Mouse (Mus musculus): Measurements from ENCODE around the gene Krt73. TPM values are rescaled to one million over a fixed set of nuclear protein-coding genes. Genes with fewer than 3 reads are reported as not detected.

Krt73 gene
- total RNA-seq (2021), result not detected

DNA sequence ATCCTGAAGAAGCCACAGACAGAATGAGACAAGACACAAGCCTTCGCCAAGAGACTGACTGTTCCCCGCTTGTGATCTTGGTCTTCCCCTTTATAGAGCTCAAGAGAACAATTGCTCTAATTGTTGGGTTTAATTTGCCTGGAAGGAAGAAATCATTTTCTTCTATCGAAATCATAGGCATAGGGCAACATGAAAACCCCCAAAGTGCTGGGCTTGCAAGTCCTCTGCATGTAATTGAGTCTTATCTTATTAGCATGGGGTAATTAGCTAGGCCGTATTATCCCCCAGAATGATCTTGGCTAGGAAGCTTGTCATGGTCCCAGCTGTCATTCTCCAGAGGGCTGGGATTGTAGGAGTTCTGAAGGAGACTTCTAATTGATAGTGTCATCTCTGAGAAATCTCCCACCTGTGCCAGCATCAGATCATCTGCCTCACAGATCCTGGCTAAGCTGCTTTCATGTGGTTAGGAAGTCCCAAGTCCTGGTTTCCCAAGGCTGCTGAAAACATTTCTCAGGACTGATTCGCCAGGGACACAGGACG is at the start of gene Krt73:
Gene Krt73, minus strand, starts transcription at position 51 of the 540 bp plus-strand sequence.
- intact Hi-C loops (cut with DNase I), result no loop called here
- no peak for DNase-seq

DNA sequence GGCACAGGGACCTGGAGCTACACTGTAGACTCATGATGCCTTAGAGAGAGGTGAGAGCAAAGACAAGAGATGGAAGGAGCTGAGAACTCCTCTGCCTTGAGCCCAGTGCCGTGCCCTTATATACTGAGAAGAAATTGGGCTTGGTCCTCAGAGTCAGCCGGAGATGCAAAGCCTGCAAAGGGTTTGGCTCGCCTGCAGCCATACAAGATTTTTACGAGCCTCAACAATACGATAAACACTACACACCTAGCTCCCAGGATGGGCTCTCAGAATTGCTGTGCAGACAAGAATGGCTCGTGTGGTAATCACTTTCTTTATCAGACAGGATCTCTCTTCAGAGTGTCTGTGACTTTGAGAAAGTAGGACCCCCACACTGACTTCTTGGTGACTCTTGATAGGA is 48.5 kb upstream of the Krt73 start, which contains the start of gene Krt1:
Gene Krt1, minus strand, starts transcription at position 101 of the 400 bp plus-strand sequence.
- no peak for DNase-seq

GRCm38 (mm10) chr15:101845971-101846403 is 43.8 kb upstream of the Krt73 start:
- intact Hi-C loops (cut with DNase I), result no loop called here
- DNase-seq, result peak; percentile 17 to 18

More for the DNA sequence above, 48.5 kb upstream of the Krt73 start, which contains the start of gene Krt1:
- intact Hi-C loops (cut with DNase I), result no loop called here

- no peak for DNase-seq
- intact Hi-C loops (cut with DNase I), result no loop called here
Measured at GRCm38 (mm10) chr15:101843192-101843591, 41.0 kb upstream of the Krt73 start.

DNA sequence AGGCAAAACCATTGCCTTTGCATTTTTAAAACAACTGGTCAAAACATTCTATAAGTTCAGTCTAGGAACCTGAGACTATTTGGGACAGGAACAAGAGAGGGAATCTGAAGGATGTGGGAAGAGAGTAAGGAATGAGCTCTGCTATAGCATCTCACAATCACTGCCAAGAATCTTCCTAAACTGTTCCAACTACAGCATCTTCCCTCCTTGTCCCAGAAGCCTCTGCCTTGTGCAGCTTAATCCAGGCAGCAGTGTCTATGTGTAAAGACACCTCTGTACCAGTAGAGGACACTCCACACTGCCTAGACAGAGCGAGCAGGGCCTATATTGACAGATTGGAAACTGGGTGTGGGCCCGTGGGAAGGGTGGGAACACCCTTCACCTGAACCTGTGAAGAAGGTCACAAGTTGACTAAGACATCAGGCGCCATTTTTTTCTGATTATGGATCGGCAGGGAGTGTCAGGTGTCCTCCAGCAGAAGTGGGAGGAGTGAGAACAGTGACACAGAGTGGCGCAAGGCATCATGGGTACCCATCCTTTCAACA is 32.7 kb upstream of the Krt73 start:
- intact Hi-C loops (cut with DNase I), result no loop called here
- DNase-seq, result no peak

DNA sequence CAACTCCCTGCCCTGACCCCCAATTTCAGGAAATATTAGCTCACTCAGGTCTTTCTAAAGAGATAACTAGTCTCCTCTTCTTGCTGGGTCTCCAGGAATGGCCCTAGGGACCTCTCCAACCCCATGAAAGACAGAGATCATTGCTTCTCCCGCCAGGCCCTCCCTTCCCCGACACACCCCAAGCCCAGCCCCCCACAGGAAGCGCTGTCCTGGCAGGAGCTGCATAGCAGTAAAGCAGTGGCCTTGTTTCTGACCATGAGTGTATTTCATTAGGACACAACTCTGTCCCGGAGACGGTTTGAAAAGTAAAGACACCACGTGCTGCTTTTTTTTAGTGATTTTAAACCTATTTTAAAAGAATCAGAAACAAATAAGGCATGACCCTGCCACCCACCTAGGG is 31.0 kb upstream of the Krt73 start:
- DNase-seq, result no peak
- intact Hi-C loops (cut with DNase I), result no loop called here

GRCm38 (mm10) chr15:101829441-101829840 is 27.3 kb upstream of the Krt73 start:
- no peak for DNase-seq
- intact Hi-C loops (cut with DNase I), result no loop called here

GRCm38 (mm10) chr15:101821786-101822185 is 19.6 kb upstream of the Krt73 start:
- intact Hi-C loops (cut with DNase I), result no loop called here
- no peak for DNase-seq

GRCm38 (mm10) chr15:101817875-101818274 is 15.7 kb upstream of the Krt73 start, which contains the start of gene Krt2:
TSS of gene Krt2 (minus strand) at chr15:101818169.
- DNase-seq, result no peak
- intact Hi-C loops (cut with DNase I), result no loop called here

DNA sequence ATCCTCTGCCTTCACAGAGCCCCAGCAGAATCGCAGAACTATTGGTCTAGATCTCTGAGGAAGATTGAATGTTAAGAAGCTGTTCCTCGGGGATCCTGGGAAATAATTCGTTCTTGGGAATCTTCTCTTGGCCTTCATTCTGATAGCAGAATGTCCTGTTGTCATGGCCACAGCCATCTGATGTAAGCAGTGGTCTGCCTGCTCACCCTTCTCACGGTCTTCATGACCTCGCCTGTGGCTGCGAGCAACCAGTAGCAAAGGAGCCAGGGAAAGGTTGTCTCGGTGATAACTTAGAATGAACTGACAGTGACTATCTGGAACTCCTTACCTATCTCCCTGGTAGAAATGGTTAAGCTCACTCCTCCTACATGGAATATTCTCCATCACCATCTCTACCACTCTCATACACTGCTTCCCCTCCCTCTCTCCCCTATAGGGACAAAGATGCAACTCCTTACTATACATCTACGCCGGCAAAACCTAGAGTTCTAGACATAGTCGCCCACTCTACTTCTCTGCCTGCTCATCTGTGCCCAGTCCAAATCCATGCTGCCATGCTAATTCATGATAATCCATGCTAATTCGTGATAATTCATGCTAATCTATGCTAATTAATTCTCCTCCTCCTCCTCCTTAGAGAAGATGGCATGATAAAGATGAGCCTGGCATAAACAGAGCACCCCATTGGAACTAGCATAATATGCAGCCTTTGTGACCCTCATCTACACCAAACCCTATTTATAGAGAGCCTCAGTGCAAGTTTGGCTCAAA is 1.1 kb upstream of the Krt73 start:
- no peak for DNase-seq
- intact Hi-C loops (cut with DNase I), result no loop called here

GRCm38 (mm10) chr15:101790867-101791266 is 11.3 kb downstream of the Krt73 start:
- no peak for DNase-seq
- intact Hi-C loops (cut with DNase I), result no loop called here

DNA sequence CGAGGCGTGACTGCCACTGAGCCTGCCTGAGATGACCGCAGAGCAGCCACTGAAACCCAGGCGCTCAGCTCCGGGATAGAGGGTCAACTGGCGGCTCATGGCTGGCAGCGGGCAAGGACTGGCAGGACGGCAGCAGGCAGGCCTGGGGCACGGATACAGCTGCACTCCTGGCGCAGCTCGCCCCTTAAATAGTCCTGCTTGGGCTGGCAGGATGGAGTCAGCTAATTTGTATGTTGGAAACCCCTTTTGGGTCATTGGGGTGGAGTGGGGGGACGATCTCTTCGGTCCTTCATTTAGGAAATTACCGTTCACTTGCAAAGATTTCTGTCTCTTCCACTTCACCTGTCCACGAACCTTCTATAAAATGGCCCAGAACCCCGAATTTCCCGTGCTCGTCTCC is 15.8 kb downstream of the Krt73 start, which contains the start of gene Krt72:
Gene Krt72, minus strand, starts transcription at position 101 of the 400 bp plus-strand sequence.
- DNase-seq, result no peak
- intact Hi-C loops (cut with DNase I), result no loop called here

DNA sequence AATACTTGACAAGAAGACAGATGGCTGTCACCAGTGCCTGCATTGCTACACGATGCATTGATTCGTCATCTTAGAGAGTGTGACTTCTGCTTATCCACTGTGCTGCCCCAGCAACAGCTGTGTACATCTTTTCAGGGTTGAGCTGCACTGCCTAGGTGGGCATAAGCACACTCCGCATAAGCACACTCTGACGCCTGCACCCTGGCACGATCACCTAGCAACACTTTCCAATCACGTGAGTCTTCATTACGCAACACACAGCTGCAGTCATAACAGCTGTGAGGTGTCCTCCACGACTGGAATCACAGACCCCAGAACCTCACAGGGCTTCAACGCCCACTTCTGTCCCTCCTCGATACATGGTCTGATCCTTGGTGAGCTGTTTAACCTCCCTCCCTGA is 28.7 kb downstream of the Krt73 start:
- intact Hi-C loops (cut with DNase I), result loop anchor here (2.0 to 5.0 kb wide), 3 partner anchors 236 to 435 kb away; no protein-coding TSS in a partner anchor
- DNase-seq, result peak in 1 of 2 experiments; percentile 6

GRCm38 (mm10) chr15:101772711-101773081 is 29.4 kb downstream of the Krt73 start:
- DNase-seq, result peak; percentile 85 to 94
- intact Hi-C loops (cut with DNase I), result loop anchor here (1.0 to 5.0 kb wide), 5 partner anchors 201 to 434 kb away; no protein-coding TSS in a partner anchor

DNA sequence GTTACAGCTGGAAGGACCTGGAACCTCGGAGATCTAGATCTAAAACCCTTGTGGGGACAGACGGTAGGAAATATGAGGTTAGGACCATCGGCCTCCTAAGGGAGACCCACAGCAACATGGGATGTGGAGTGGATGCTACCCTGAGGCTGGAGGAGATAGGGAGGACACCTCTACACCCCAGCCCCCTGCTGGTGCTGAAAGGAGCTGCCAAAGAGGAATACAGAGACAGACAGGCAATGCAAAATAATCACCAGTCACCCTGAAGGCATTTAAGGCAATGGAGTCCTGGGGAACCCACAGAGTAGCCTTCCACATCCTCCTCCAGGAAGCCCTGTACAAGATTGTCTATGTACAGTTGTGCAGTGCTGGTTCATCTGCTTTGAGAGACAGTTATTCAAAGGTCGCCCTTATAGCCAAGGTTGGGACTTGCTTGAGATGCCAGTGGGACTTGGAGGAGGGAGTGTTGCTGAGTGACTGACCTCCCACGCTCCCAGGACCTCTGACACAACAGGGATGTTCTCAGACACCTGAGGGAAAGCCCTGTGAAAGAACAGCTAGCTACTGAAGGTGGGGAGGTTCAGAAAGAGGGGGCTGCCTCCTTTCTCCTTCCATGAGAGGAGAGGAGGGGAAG is 30.0 kb downstream of the Krt73 start:
- no peak for DNase-seq
- intact Hi-C loops (cut with DNase I), result loop anchor here (1.0 to 5.0 kb wide), 5 partner anchors 201 to 433 kb away; no protein-coding TSS in a partner anchor

DNA sequence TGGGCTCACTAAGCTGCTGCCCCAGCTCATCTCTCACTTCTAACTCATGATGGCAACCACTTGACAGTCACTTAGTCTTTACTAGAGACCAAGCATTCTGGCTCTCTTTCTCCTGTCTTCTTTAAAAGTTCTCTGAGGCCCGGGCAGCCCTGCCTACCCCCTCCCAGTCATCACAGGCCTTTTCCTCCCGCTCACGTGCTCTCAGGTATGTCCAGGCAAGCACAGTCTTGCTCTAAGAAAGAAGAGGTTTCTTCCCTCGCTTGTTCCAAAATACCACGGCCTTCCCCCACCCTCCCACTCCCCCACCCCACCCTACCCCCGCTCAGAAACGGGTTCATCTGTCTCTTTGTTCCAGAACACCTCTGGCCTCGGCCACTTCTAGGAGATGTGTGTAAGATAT is 31.9 kb downstream of the Krt73 start:
- DNase-seq, result no peak
- intact Hi-C loops (cut with DNase I), result loop anchor here (5.0 kb wide), 1 partner anchor 233 kb away; no protein-coding TSS in a partner anchor

Other genes starting within 250 kb of the Krt73 start
- gene Krt90, start 239.4 kb downstream of the Krt73 start, total RNA-seq (2021), result not detected
- gene Krt75, start 228.4 kb downstream of the Krt73 start, total RNA-seq (2021), result not detected
- gene Gm5414, start 174.2 kb downstream of the Krt73 start, total RNA-seq (2021), result not detected
- gene Gm5478, start 155.0 kb downstream of the Krt73 start, total RNA-seq (2021), result not detected
- not detected for gene Krt6b, start 122.1 kb downstream of the Krt73 start, total RNA-seq (2021)
- gene Krt6a, start 108.0 kb downstream of the Krt73 start, total RNA-seq (2021), result not detected
- not detected for gene Krt5, start 89.4 kb downstream of the Krt73 start, total RNA-seq (2021)
- not detected for gene Krt71, start 59.2 kb downstream of the Krt73 start, total RNA-seq (2021)
- not detected for gene Krt72, start 15.9 kb downstream of the Krt73 start, total RNA-seq (2021)
- not detected for gene Krt2, start 15.8 kb upstream of the Krt73 start, total RNA-seq (2021)
- gene Krt1, start 48.4 kb upstream of the Krt73 start, total RNA-seq (2021), result not detected
- gene Krt77, start 67.4 kb upstream of the Krt73 start, total RNA-seq (2021), result not detected
- gene Krt76, start 90.6 kb upstream of the Krt73 start, total RNA-seq (2021), result not detected
- not detected for gene Krt4, start 122.4 kb upstream of the Krt73 start, total RNA-seq (2021)
- not detected for gene Krt79, start 138.0 kb upstream of the Krt73 start, total RNA-seq (2021)
- gene Krt78, start 151.9 kb upstream of the Krt73 start, total RNA-seq (2021), result not detected
- gene Krt8, start 202.1 kb upstream of the Krt73 start, total RNA-seq (2021), result 1 to 10 TPM; 1.4 to 2.5 TPM
- 1 to 10 TPM; 2.5 to 5.1 TPM for gene Krt18, start 225.8 kb upstream of the Krt73 start, total RNA-seq (2021)

Data from heart, postnatal 36 days (tissue).